Mouse (Mus musculus): ENCODE data around the gene 1600014C10Rik.
A peak's percentile ranks its signal among the peaks of the same experiment; 100 is the strongest.

Gene 1600014C10Rik

GRCm38 (mm10) chr7:38184786-38185185 is 1.8 kb downstream of the 1600014C10Rik start:
- no peak for DNase-seq

DNA sequence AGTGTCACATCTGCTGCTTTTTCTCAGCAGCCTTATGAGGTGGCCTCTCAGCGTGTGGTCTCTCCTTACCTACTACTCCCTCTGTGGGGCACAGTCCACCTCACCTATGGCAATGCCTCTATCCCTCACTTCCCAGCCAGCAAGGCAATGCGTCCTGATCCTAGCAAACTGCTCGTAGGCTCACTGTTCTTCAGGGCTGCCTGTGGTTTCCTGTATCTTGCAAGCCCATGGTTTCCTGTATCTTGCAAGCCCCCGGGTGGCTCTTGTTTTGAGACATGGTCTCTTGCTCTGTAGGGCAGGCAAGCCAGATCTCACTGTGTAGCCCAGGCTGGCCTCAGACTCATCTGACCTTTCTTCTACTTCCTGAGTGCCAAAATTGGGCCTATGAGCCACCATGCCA is 3.8 kb downstream of the 1600014C10Rik start:
- DNase-seq, result no peak

- no peak for DNase-seq
These were observed 4.8 kb downstream of the 1600014C10Rik start for GRCm38 (mm10) chr7:38187796-38188195.

GRCm38 (mm10) chr7:38188281-38189075 is 5.5 kb downstream of the 1600014C10Rik start:
- no peak for DNase-seq

GRCm38 (mm10) chr7:38189136-38189982 is 6.3 kb downstream of the 1600014C10Rik start:
- peak; percentile 22 for DNase-seq

DNA sequence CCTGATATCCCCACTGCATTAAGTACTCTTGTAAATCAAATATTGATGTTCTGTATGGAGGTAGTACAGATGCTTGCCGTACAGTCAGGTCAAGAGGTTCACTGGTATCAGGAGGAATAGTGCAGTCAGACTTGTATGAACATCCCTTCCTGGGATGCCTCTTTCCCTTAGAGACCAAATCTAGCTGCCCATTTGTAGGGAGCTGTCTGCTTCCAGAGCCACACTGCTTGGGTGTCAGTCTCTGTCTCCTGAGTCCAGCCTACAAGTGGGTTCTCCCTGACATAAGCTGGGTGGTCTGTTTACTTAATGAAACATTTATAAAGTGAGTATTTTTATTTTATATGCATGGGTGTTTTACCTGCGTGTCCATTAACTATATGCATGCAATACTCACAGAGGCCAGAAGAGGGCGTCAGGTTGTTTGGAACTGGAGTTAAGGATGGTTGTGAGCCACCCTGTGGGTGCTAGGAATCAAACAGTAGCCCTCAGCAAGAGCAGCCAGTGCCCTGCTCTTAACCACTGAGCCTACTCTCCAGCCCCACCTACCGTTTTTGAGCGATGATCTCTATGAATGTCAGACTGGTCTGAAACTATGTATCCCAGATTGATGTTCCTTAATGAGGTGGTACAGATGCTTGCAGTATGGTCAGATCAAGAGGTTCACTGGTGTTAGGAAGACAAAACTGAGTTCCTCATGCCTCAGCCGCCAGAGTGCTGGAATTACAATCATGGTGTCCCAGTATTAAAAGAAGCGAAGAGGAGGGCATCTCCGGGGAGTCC is 7.2 kb downstream of the 1600014C10Rik start:
- DNase-seq, result no peak

- DNase-seq, result no peak
These were observed 8.1 kb downstream of the 1600014C10Rik start for GRCm38 (mm10) chr7:38191146-38191545.

GRCm38 (mm10) chr7:38191571-38191970 is 8.6 kb downstream of the 1600014C10Rik start:
- no peak for DNase-seq

GRCm38 (mm10) chr7:38199907-38200605 is 17.0 kb downstream of the 1600014C10Rik start:
- DNase-seq, result no peak

DNA sequence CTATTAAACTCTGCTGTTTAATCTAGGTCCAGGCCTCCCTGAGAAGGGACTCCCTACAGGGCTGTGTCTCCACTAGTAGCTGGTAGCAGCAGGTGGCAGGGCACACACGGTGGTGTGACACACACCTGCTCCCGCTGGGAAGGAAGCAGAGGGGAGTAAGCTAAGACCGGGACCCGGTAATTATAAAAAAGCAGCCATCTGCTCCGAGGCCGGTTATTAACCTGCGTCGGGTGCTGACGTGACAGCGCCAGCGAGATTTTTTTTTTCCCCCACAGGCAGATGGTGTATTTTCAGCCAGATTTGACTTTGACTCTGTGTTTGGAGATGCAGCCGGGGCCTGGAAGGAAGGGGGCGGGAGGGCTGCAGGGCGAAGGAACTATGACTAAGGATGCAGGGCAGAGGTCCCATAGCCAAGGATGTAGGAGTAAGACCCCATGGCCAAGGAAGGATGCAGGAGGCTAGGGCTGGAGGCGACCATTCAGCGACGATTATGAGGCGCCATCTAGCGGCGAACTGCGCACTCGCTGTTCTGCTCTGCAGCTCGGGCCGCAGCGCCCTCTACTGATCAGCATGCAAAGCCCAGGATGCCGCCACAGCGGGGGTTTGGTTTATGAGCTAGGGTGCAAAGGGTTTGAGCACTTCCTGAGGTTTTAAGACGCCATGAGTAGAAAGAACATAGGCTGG is 17.7 kb downstream of the 1600014C10Rik start:
- DNase-seq, result peak; percentile 91

GRCm38 (mm10) chr7:38201290-38201658 is 18.3 kb downstream of the 1600014C10Rik start:
- DNase-seq, result no peak

DNA sequence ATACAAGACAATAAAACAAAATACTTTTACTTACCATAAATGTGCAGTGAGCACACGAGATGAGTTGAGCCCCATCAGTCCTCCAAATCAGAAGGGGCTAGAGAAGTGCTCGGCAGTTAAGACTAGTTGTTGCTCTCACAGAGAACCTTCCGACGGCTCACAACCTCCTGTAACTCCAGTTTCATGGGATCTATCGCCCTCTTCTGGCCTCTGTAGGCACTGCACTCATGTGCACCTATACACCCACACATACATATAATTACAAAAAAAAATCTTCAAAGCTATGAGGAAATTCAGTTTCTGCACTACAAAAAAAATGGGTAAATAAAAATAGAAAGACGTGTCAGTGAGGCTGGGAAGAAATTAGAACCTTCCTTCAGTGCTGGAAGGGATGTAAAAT is 21.3 kb downstream of the 1600014C10Rik start:
- DNase-seq, result no peak

- no peak for DNase-seq
These were observed 22.8 kb downstream of the 1600014C10Rik start for GRCm38 (mm10) chr7:38205801-38206200.

- DNase-seq, result no peak
These were observed 23.5 kb downstream of the 1600014C10Rik start for GRCm38 (mm10) chr7:38206564-38206963.

DNA sequence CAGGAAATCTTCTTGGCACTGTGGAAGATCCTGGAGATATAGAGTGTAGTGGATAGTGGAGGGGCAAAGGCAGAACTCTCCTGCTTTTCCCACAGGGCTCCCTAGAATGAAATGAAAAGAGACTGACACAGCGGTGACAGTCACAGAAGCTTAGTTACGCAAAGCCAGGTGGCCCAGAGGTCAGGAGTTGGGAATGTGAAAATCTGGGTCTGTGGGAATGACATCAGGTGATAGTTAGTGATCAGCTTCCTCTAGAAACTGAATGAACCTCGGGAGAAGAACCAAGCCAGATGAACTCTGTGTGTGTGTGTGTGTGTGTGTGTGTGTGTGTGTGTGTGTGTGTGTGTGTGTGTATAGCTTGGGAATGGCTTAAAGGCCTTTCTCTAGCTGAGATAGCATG is 26.0 kb downstream of the 1600014C10Rik start:
- DNase-seq, result no peak

DNA sequence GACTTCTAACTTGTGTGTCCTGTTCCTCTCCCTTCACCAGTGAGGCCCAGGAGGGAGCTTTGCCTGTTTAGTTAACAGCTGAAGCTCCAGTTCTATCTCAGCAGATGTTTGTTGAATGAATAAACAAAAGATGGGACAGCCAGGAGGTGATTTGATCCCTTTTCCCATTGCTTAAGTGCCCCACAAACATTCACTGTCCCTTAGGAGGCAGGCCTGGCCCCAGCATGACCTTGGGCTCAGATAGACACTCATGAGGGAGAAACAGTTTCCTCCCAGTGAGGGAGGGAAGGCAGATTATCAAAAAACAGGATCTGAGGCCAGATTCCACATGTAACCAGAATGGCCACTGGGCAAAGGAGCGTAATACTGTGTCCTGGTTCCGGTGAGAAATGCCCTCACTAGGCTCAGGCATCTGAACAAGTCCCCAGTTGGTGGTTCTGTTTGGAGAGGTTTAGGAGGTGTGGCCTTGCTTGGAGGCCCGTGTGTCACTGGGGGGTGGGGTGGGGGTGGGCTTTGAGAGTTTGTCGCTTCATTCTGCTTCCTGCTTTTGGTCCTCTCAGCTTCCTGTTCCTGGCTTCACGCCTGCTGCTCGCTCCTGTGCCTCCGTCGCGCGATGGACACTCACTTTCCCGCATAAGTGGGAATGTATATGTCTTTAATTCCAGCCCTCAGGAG is 26.6 kb downstream of the 1600014C10Rik start:
- no peak for DNase-seq

DNA sequence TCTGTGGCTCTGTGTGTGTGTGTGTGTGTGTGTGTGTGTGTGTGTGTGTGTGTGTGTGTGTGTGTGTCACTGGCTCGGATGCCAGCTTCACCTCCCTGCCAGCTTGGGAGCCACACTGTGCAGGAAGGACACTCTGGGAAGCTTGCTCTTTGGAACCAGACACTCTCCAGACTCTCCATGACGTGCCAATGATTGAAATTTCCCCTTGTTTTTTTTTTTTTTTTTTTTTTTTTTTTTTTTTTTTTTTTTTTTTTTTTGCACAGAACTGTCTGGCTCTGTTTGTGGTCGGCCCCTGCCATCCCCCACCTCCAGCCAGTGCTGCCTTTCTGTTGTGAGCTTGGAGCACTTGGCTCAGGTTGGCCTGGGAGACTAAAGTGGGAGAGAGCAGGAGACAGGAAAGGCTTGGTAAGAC is 29.6 kb downstream of the 1600014C10Rik start:
- DNase-seq, result no peak

DNA sequence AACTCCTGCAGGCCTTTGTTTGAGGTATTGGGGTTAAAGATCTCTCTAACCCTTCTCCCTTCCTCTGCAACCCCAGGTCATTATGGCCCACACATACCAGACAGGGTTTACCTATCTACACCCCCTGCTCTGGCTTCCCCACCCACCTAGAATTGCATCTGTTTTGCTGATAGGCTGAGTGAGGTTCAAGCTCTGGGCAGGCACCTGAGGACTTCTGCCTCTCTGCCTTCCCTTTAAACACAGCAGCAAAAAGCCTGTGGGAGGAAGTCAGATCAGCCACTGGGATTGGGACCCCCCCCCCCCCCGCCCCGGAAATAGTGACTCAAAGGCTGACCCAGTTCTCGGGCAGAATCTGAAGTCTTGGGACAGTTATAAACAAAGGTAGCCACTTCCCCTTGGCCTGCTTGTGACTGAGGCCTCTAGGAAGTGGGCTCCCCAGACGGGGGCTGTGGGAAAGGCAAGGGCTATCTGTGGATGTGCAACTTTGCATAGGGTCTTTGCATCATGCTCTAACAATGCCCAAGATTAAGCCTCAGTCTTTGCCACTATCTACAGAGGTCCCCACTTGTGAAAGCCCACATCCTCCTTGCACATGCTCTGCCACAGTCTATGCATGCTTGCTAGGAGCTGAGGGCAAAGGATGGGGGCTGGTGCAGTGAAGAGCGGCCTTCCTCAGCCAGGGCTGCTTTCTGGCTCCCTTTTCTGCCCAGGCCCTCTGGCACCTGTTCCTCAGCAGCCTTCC is 31.6 kb downstream of the 1600014C10Rik start:
- DNase-seq, result no peak

DNA sequence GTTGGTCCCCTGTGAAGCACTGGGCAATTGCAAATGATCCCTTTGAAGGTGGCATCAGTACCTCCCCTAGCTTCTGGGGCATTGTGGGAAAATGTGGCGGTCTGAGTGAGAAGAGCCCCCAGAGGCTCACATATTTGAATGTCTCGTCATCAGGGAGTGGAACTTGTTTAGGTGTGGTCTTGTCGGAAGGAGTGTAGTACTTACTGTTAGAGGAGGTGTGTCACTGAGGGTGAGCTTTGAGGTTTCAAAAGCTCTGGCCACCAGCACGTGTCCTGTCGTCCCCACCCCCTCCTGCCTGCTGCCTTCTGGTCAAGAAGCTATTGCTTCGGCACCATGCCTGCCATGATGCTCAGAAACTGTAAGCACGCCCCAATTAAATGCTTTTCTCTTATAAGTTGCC is 32.3 kb downstream of the 1600014C10Rik start:
- no peak for DNase-seq

GRCm38 (mm10) chr7:38215697-38216096 is 32.7 kb downstream of the 1600014C10Rik start:
- no peak for DNase-seq
